ENCODE assay signal across 7 mouse cellular contexts in genomic region chr5:125283748-125284640, GRCm38 (mm10). TPM values are rescaled to one million over a fixed set of nuclear protein-coding genes. Genes with fewer than 3 reads are reported as not detected.
DNase-seq lines count a peak whose midpoint lies in the region; ATAC-seq and TF ChIP-seq lines count a peak whose summit lies in the region.

No protein-coding gene starts in this region.

- H3K9ac ChIP-seq in MEL (ENCODE audit: control insufficient read depth, low read depth, low read length, poor library complexity, severe bottlenecking) = no peak overlapping the region
- H3K9ac ChIP-seq in forebrain, embryonic 16.5 days (replicated peaks; ENCODE audit: low read depth, low read length) = peak overlapping the region; percentile 60
- no peak overlapping the region for H3K9ac ChIP-seq in intestine, postnatal 0 days (ENCODE audit: low read depth, low read length)
- peak overlapping the region; percentile 47 for H3K9ac ChIP-seq in limb, embryonic 14.5 days (ENCODE audit: low read depth, low read length, severe bottlenecking)
- peak overlapping the region; percentile 60 for H3K9ac ChIP-seq in neural tube, embryonic 13.5 days

- no peaks in the 10 kb centered on the region for H3K4me1 ChIP-seq in MEL (ENCODE audit: control insufficient read depth in 1 of 2, insufficient read depth in 2 of 2, low read length in 2 of 2)
- peaks cover 12% of the 10 kb centered on the region; the same call in 1 of the 2 replicates for H3K4me1 ChIP-seq in forebrain, embryonic 16.5 days (replicated peaks; ENCODE audit: control insufficient read depth, insufficient read depth, low read length)
- H3K4me1 ChIP-seq in intestine, postnatal 0 days (replicated peaks; ENCODE audit: control insufficient read depth, insufficient read depth, low read length) = no peaks in the 10 kb centered on the region
- peaks cover 16% of the 10 kb centered on the region for H3K4me1 ChIP-seq in limb, embryonic 14.5 days (ENCODE audit: control insufficient read depth, insufficient read depth, low read length)
- H3K4me1 ChIP-seq in neural tube, embryonic 13.5 days (replicated peaks) = peaks cover 17% of the 10 kb centered on the region

- no peak for TF ChIP-seq EP300 in MEL (IDR thresholded peaks at IDR 0.05; ENCODE audit: low read depth in 1 of 2, low read length in 2 of 2)

- no peak for TF ChIP-seq CTCF in MEL (IDR thresholded peaks at IDR 0.05 in 2 of 3, conservative IDR thresholded peaks at IDR 0.05 in 1 of 3; ENCODE audit: control insufficient read depth in 1 of 3, insufficient read depth in 1 of 3, low read depth in 2 of 3, low read length in 3 of 3, poor library complexity in 1 of 3, severe bottlenecking in 1 of 3)
- TF ChIP-seq CTCF in intestine, postnatal 0 days (IDR thresholded peaks at IDR 0.05; ENCODE audit: low read depth) = no peak

- H3K79me2 ChIP-seq in MEL (ENCODE audit: control insufficient read depth, insufficient read depth, low read length, poor library complexity) = no peaks in the 10 kb centered on the region

- H3K4me2 ChIP-seq in forebrain, embryonic 16.5 days (ENCODE audit: low read length) = peak overlapping the region; percentile 67
- H3K4me2 ChIP-seq in intestine, postnatal 0 days (replicated peaks; ENCODE audit: low read depth) = peak overlapping the region; percentile 57
- peak overlapping the region; percentile 56 for H3K4me2 ChIP-seq in limb, embryonic 14.5 days (replicated peaks; ENCODE audit: low read depth, low read length, severe bottlenecking)
- peak overlapping the region; percentile 61 for H3K4me2 ChIP-seq in neural tube, embryonic 13.5 days

- TF ChIP-seq RAD21 in MEL (IDR thresholded peaks at IDR 0.05; ENCODE audit: low read depth, low read length) = no peak

- peak; percentile 91 for ATAC-seq in forebrain, embryonic 16.5 days
- ATAC-seq in intestine, postnatal 0 days = peak; percentile 58
- peak; percentile 80 for ATAC-seq in limb, embryonic 14.5 days (ENCODE audit: low FRiP score, low read depth)
- peak; percentile 74 for ATAC-seq in neural tube, embryonic 13.5 days (ENCODE audit: low read depth)

- no peak for TF ChIP-seq POLR2A in MEL (IDR thresholded peaks at IDR 0.05; ENCODE audit: control insufficient read depth in 1 of 2, insufficient read depth in 1 of 2, low read depth in 1 of 2, low read length in 2 of 2, poor library complexity in 1 of 2)
- no peak for TF ChIP-seq POLR2A in limb, embryonic 14.5 days (IDR thresholded peaks at IDR 0.05; ENCODE audit: borderline replicate concordance, extremely low read depth, insufficient read depth, insufficient read length)

- WGBS in forebrain, embryonic 16.5 days = 12% methylated on average over 35 of the region's 35 CpGs
- 24% methylated on average over 35 of the region's 35 CpGs for WGBS in intestine, postnatal 0 days
- WGBS in limb, embryonic 14.5 days = 13% methylated on average over 35 of the region's 35 CpGs
- 16% methylated on average over 35 of the region's 35 CpGs for WGBS in neural tube, embryonic 13.5 days

- peaks cover 0 to 2% of the 10 kb centered on the region in 2 experiments; a peak in 1 of 4 replicates for H3K36me3 ChIP-seq in MEL (ENCODE audit: control insufficient read depth in 1 of 2, insufficient read depth in 2 of 2, low read length in 2 of 2)
- H3K36me3 ChIP-seq in forebrain, embryonic 16.5 days (ENCODE audit: control insufficient read depth, insufficient read depth) = no peaks in the 10 kb centered on the region
- peaks cover 25% of the 10 kb centered on the region; the same call in 1 of the 2 replicates for H3K36me3 ChIP-seq in intestine, postnatal 0 days (ENCODE audit: control insufficient read depth, insufficient read depth)
- peaks cover 12% of the 10 kb centered on the region; the same call in 1 of the 2 replicates for H3K36me3 ChIP-seq in limb, embryonic 14.5 days (ENCODE audit: control insufficient read depth, insufficient read depth, low read length)
- H3K36me3 ChIP-seq in neural tube, embryonic 13.5 days = peaks cover 9% of the 10 kb centered on the region

- H3K9me3 ChIP-seq in MEL (replicated peaks; ENCODE audit: insufficient read depth, low read length) = no peaks in the 10 kb centered on the region
- no peaks in the 10 kb centered on the region for H3K9me3 ChIP-seq in forebrain, embryonic 16.5 days (ENCODE audit: control insufficient read depth, low read length)
- H3K9me3 ChIP-seq in intestine, postnatal 0 days (ENCODE audit: control insufficient read depth) = no peaks in the 10 kb centered on the region
- H3K9me3 ChIP-seq in limb, embryonic 14.5 days (ENCODE audit: control insufficient read depth, low read length) = no peaks in the 10 kb centered on the region
- H3K9me3 ChIP-seq in neural tube, embryonic 13.5 days = no peaks in the 10 kb centered on the region

- no peaks in the 10 kb centered on the region for H3K27me3 ChIP-seq in MEL (ENCODE audit: control insufficient read depth in 1 of 2, insufficient read depth in 2 of 2, low read length in 2 of 2)
- no peaks in the 10 kb centered on the region for H3K27me3 ChIP-seq in forebrain, embryonic 16.5 days (replicated peaks; ENCODE audit: control insufficient read depth, insufficient read depth, low read length)
- peaks cover 33% of the 10 kb centered on the region for H3K27me3 ChIP-seq in intestine, postnatal 0 days (replicated peaks; ENCODE audit: control insufficient read depth, insufficient read depth, low read length)
- no peaks in the 10 kb centered on the region for H3K27me3 ChIP-seq in limb, embryonic 14.5 days (ENCODE audit: control insufficient read depth, insufficient read depth, low read length)
- H3K27me3 ChIP-seq in neural tube, embryonic 13.5 days = no peaks in the 10 kb centered on the region

- no peak overlapping the region for H3K4me3 ChIP-seq in MEL (ENCODE audit: control insufficient read depth in 1 of 2, insufficient read depth in 1 of 2, low read depth in 2 of 2, low read length in 2 of 2)
- H3K4me3 ChIP-seq in forebrain, embryonic 16.5 days (replicated peaks; ENCODE audit: low read length) = peak overlapping the region; percentile 44
- peak overlapping the region; percentile 8; the same call in 1 of the 2 replicates for H3K4me3 ChIP-seq in intestine, postnatal 0 days (ENCODE audit: low read depth, low read length)
- peak overlapping the region; percentile 37 for H3K4me3 ChIP-seq in limb, embryonic 14.5 days (replicated peaks; ENCODE audit: low read length)
- H3K4me3 ChIP-seq in neural tube, embryonic 13.5 days = peak overlapping the region; percentile 34

- H3K27ac ChIP-seq in MEL (ENCODE audit: control insufficient read depth, low read depth, low read length) = no peak overlapping the region
- peak overlapping the region; percentile 24; the same call in 1 of the 2 replicates for H3K27ac ChIP-seq in forebrain, embryonic 16.5 days (ENCODE audit: low read length)
- H3K27ac ChIP-seq in intestine, postnatal 0 days (ENCODE audit: low read depth, low read length) = no peak overlapping the region
- no peak overlapping the region for H3K27ac ChIP-seq in limb, embryonic 14.5 days (replicated peaks; ENCODE audit: low read depth, low read length)
- H3K27ac ChIP-seq in neural tube, embryonic 13.5 days (replicated peaks) = 0 out of 2 replicates have a peak overlapping the region, but pooled peaks have one; percentile 9

- no peak for DNase-seq in MEL (ENCODE audit: low read depth, low spot score)
- peak; percentile 62 for DNase-seq in cerebellum, adult 11-12 months
- DNase-seq in limb, embryonic 14.5 days (ENCODE audit: low spot score) = peak; percentile 89
- DNase-seq in spleen, postnatal 14 days (ENCODE audit: low spot score in 2 of 2) = no peak

TF ChIP-seq in MEL, 35 proteins besides CTCF, POLR2A, EP300 and RAD21:
- TF ChIP-seq GATA1 (IDR thresholded peaks at IDR 0.05; ENCODE audit: low read depth, low read length) (no peak), HCFC1 (IDR thresholded peaks at IDR 0.05; ENCODE audit: low read depth, low read length) (peak; percentile 62; the same call in 1 of the 2 replicates)

RNA-seq across cellular contexts. Expression of gene Scarb1, which starts 56.9 kb away (rescaled TPM):
- 51.4 and 53.1 TPM in 2 replicates for total RNA-seq in MEL (2012; rRNA removed)
- 10 to 100 TPM in 1 of 2 experiments, not detected in 1; 98.3 TPM for polyA plus RNA-seq in MEL (2012; ENCODE audit: insufficient read depth in 1 of 2, insufficient read length in 2 of 2, low read depth in 1 of 2, low replicate concordance in 2 of 2, missing spikeins in 1 of 2)
- polyA plus RNA-seq in forebrain, embryonic 16.5 days (2015; fragmentation: Nextera tagmentation; extraction: Ambion mirVana) = 33.4 and 38.3 TPM in 2 replicates
- polyA plus RNA-seq in intestine, postnatal 0 days (2015; fragmentation: Nextera tagmentation; extraction: Ambion mirVana) = 26.5 TPM in 2 replicates
- polyA plus RNA-seq in limb, embryonic 14.5 days (2012; rRNA removed) = 67.7 and 85.6 TPM in 2 replicates
- polyA plus RNA-seq in limb, embryonic 14.5 days (2014; fragmentation: Nextera tagmentation; extraction: Ambion mirVana) = 40.1 and 43.9 TPM in 2 replicates
- 28.8 and 33.2 TPM in 2 replicates for polyA plus RNA-seq in neural tube, embryonic 13.5 days (2015; fragmentation: Nextera tagmentation; extraction: Ambion mirVana)

Comparison
In these comparisons a context has a peak if more than half of its experiments do, and no peak if none do; other contexts are left out.
1. DNase-seq: peak in cerebellum, adult 11-12 months (single experiment) and limb, embryonic 14.5 days (single experiment); none in MEL (single experiment) and spleen, postnatal 14 days (0 of 2).
2. H3K27ac ChIP-seq: peak in forebrain, embryonic 16.5 days (single experiment) and neural tube, embryonic 13.5 days (single experiment); none in MEL (single experiment), intestine, postnatal 0 days (single experiment) and limb, embryonic 14.5 days (single experiment).
3. H3K4me3 ChIP-seq: peak in forebrain, embryonic 16.5 days (single experiment), intestine, postnatal 0 days (single experiment), limb, embryonic 14.5 days (single experiment) and neural tube, embryonic 13.5 days (single experiment); none in MEL (0 of 2).
4. H3K9ac ChIP-seq: peak in forebrain, embryonic 16.5 days (single experiment), limb, embryonic 14.5 days (single experiment) and neural tube, embryonic 13.5 days (single experiment); none in MEL (single experiment) and intestine, postnatal 0 days (single experiment).
5. Peak in every context shown above with its lines, with median percentiles within 50 percentile points of each other: ATAC-seq and H3K4me2 ChIP-seq.